Mouse (Mus musculus): ENCODE data around the gene Gls2. TPM values are rescaled to one million over a fixed set of nuclear protein-coding genes. Genes with fewer than 3 reads are reported as not detected.

Gls2 gene
- polyA plus RNA-seq, 1 experiment: 24.3 TPM

GRCm38 (mm10) chr10:128244121-128244520 is 49.9 kb downstream of the Gls2 start:
- no peak for TF ChIP-seq EP300 (IDR thresholded peaks at IDR 0.05; ENCODE audit: insufficient read depth, low read depth, low read length)
- no peak for TF ChIP-seq POLR2A (IDR thresholded peaks at IDR 0.05; ENCODE audit: insufficient read depth, low read length)
- no peak for TF ChIP-seq CTCF (IDR thresholded peaks at IDR 0.05; ENCODE audit: low read depth, low read length)
- Histone ChIP-seq H3K27me3 (ENCODE audit: control insufficient read depth, insufficient read depth, low read length, poor library complexity, severe bottlenecking) (no peaks in the 10 kb centered on the region), H3K4me3 (ENCODE audit: low read depth, low read length) (no peak overlapping the region), H3K9ac (ENCODE audit: low read depth, poor library complexity, severe bottlenecking) (no peak overlapping the region), H3K9me3 (replicated peaks; ENCODE audit: control insufficient read depth, insufficient read depth, low read length, poor library complexity, severe bottlenecking) (no peaks in the 10 kb centered on the region), H3K4me1 (ENCODE audit: control insufficient read depth, insufficient read depth, low read length) (no peaks in the 10 kb centered on the region), H3K27ac (ENCODE audit: insufficient read depth, low read length) (no peak overlapping the region), H3K36me3 (ENCODE audit: control insufficient read depth, insufficient read depth, low read length, poor library complexity, severe bottlenecking) (peaks cover 43% of the 10 kb centered on the region)

- TF ChIP-seq CTCF (IDR thresholded peaks at IDR 0.05; ENCODE audit: low read depth, low read length): no peak
- TF ChIP-seq EP300 (IDR thresholded peaks at IDR 0.05; ENCODE audit: insufficient read depth, low read depth, low read length): peak; percentile 48; the same call in 1 of the 2 replicates
- no peak for TF ChIP-seq POLR2A (IDR thresholded peaks at IDR 0.05; ENCODE audit: insufficient read depth, low read length)
- H3K27me3 ChIP-seq (ENCODE audit: control insufficient read depth, insufficient read depth, low read length, poor library complexity, severe bottlenecking): no peaks in the 10 kb centered on the region
- H3K36me3 ChIP-seq (ENCODE audit: control insufficient read depth, insufficient read depth, low read length, poor library complexity, severe bottlenecking): peaks cover 55% of the 10 kb centered on the region
- no peak overlapping the region for H3K4me3 ChIP-seq (ENCODE audit: low read depth, low read length)
- H3K27ac ChIP-seq (ENCODE audit: insufficient read depth, low read length): peak overlapping the region; percentile 88
- no peaks in the 10 kb centered on the region for H3K4me1 ChIP-seq (ENCODE audit: control insufficient read depth, insufficient read depth, low read length)
- H3K9ac ChIP-seq (ENCODE audit: low read depth, poor library complexity, severe bottlenecking): no peak overlapping the region
- no peaks in the 10 kb centered on the region for H3K9me3 ChIP-seq (replicated peaks; ENCODE audit: control insufficient read depth, insufficient read depth, low read length, poor library complexity, severe bottlenecking)
These were observed 52.9 kb downstream of the Gls2 start for GRCm38 (mm10) chr10:128247020-128247732.

DNA sequence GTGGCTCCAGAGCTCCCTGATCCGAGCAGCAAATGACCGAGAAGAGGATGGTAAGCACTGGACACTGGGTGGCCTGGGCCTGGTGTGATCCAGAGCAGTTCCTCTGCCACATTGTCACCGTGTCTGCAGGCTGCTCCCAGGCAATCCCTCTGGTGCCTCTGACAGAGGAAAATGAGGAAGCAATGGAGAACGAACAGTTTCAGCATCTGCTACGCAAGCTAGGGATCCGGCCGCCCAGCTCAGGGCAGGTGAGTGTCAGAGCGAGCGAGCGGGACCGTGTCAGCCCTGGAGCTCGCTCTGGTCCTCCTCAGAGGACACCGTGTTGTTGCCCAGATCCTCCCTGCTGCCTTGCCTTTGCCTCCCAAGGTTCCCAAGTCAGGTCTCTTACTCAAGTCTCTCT is 56.3 kb downstream of the Gls2 start:
- Histone ChIP-seq H3K9ac (ENCODE audit: low read depth, poor library complexity, severe bottlenecking) (no peak overlapping the region), H3K4me1 (ENCODE audit: control insufficient read depth, insufficient read depth, low read length) (no peaks in the 10 kb centered on the region), H3K9me3 (replicated peaks; ENCODE audit: control insufficient read depth, insufficient read depth, low read length, poor library complexity, severe bottlenecking) (no peaks in the 10 kb centered on the region), H3K36me3 (ENCODE audit: control insufficient read depth, insufficient read depth, low read length, poor library complexity, severe bottlenecking) (peaks cover 47% of the 10 kb centered on the region), H3K4me3 (ENCODE audit: low read depth, low read length) (no peak overlapping the region), H3K27ac (ENCODE audit: insufficient read depth, low read length) (no peak overlapping the region), H3K27me3 (ENCODE audit: control insufficient read depth, insufficient read depth, low read length, poor library complexity, severe bottlenecking) (no peaks in the 10 kb centered on the region)
- no peak for TF ChIP-seq CTCF (IDR thresholded peaks at IDR 0.05; ENCODE audit: low read depth, low read length)
- no peak for TF ChIP-seq POLR2A (IDR thresholded peaks at IDR 0.05; ENCODE audit: insufficient read depth, low read length)
- no peak for TF ChIP-seq EP300 (IDR thresholded peaks at IDR 0.05; ENCODE audit: insufficient read depth, low read depth, low read length)

- no peak within 1 kb of the TSS for H3K27ac ChIP-seq (ENCODE audit: insufficient read depth, low read length)
- H3K36me3 ChIP-seq (ENCODE audit: control insufficient read depth, insufficient read depth, low read length, poor library complexity, severe bottlenecking): peaks cover 31% of the 10 kb centered on the region
- H3K4me1 ChIP-seq (ENCODE audit: control insufficient read depth, insufficient read depth, low read length): no peaks in the 10 kb centered on the region
- TF ChIP-seq EP300 (IDR thresholded peaks at IDR 0.05; ENCODE audit: insufficient read depth, low read depth, low read length) (no peak), POLR2A (IDR thresholded peaks at IDR 0.05; ENCODE audit: insufficient read depth, low read length) (no peak), CTCF (IDR thresholded peaks at IDR 0.05; ENCODE audit: low read depth, low read length) (no peak)
- H3K4me3 ChIP-seq (ENCODE audit: low read depth, low read length): peak within 1 kb of the TSS; percentile 7; the same call in 1 of the 2 replicates
- H3K9ac ChIP-seq (ENCODE audit: low read depth, poor library complexity, severe bottlenecking): no peak within 1 kb of the TSS
- H3K9me3 ChIP-seq (replicated peaks; ENCODE audit: control insufficient read depth, insufficient read depth, low read length, poor library complexity, severe bottlenecking): no peaks in the 10 kb centered on the region
- H3K27me3 ChIP-seq (ENCODE audit: control insufficient read depth, insufficient read depth, low read length, poor library complexity, severe bottlenecking): no peaks in the 10 kb centered on the region
These were observed 59.5 kb downstream of the Gls2 start, which contains the start of gene Apon for GRCm38 (mm10) chr10:128253677-128254255. Apon (plus strand) TSS chr10:128254096.

DNA sequence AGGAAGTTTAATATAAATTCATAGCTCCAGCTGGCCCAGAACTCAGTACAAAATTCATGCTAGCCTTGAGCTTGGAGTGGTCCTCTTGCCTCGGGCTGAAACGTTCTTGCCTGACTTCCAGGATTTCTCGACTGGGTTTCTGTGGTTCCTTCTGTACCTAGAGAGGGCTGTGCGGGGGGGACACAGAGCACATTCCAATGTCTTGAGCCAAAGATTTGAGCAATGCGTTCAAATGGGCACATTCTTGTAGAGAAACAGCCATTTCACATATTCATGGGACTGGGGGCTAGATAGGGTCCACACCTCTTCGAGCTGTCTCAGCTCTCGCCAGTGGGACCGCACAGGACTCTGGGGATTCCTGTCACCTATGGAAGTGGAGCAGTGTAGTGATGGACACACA is 61.7 kb downstream of the Gls2 start:
- no peaks in the 10 kb centered on the region for H3K9me3 ChIP-seq (replicated peaks; ENCODE audit: control insufficient read depth, insufficient read depth, low read length, poor library complexity, severe bottlenecking)
- H3K27me3 ChIP-seq (ENCODE audit: control insufficient read depth, insufficient read depth, low read length, poor library complexity, severe bottlenecking): no peaks in the 10 kb centered on the region
- H3K4me1 ChIP-seq (ENCODE audit: control insufficient read depth, insufficient read depth, low read length): no peaks in the 10 kb centered on the region
- H3K9ac ChIP-seq (ENCODE audit: low read depth, poor library complexity, severe bottlenecking): no peak overlapping the region
- TF ChIP-seq POLR2A (IDR thresholded peaks at IDR 0.05; ENCODE audit: insufficient read depth, low read length) (no peak), CTCF (IDR thresholded peaks at IDR 0.05; ENCODE audit: low read depth, low read length) (no peak), EP300 (IDR thresholded peaks at IDR 0.05; ENCODE audit: insufficient read depth, low read depth, low read length) (no peak)
- no peak overlapping the region for H3K27ac ChIP-seq (ENCODE audit: insufficient read depth, low read length)
- peaks cover 16% of the 10 kb centered on the region for H3K36me3 ChIP-seq (ENCODE audit: control insufficient read depth, insufficient read depth, low read length, poor library complexity, severe bottlenecking)
- no peak overlapping the region for H3K4me3 ChIP-seq (ENCODE audit: low read depth, low read length)

- Histone ChIP-seq H3K9ac (ENCODE audit: low read depth, poor library complexity, severe bottlenecking) (no peak overlapping the region), H3K9me3 (replicated peaks; ENCODE audit: control insufficient read depth, insufficient read depth, low read length, poor library complexity, severe bottlenecking) (no peaks in the 10 kb centered on the region), H3K4me3 (ENCODE audit: low read depth, low read length) (no peak overlapping the region), H3K4me1 (ENCODE audit: control insufficient read depth, insufficient read depth, low read length) (no peaks in the 10 kb centered on the region), H3K27me3 (ENCODE audit: control insufficient read depth, insufficient read depth, low read length, poor library complexity, severe bottlenecking) (no peaks in the 10 kb centered on the region), H3K36me3 (ENCODE audit: control insufficient read depth, insufficient read depth, low read length, poor library complexity, severe bottlenecking) (peaks cover 12% of the 10 kb centered on the region), H3K27ac (ENCODE audit: insufficient read depth, low read length) (no peak overlapping the region)
- TF ChIP-seq EP300 (IDR thresholded peaks at IDR 0.05; ENCODE audit: insufficient read depth, low read depth, low read length) (no peak), CTCF (IDR thresholded peaks at IDR 0.05; ENCODE audit: low read depth, low read length) (no peak), POLR2A (IDR thresholded peaks at IDR 0.05; ENCODE audit: insufficient read depth, low read length) (no peak)
These were observed 62.1 kb downstream of the Gls2 start for GRCm38 (mm10) chr10:128256328-128256727.

Measured in ES-Bruce4 (cell line).